Mouse (Mus musculus) gastrocnemius, postnatal 36 days (tissue): ENCODE results near the gene Hoxa3. TPM values are rescaled to one million over a fixed set of nuclear protein-coding genes. Genes with fewer than 3 reads are reported as not detected.

Source experiments
- DNase-seq, 2 experiments: peaks; one replicate each; pipeline ENCODE4 v3.0.0; 2022
- intact Hi-C: fragments of 180-260 bp; cut with DNase I; formaldehyde crosslinking; loops from one replicate; pipeline ENCODE4 v1.15.1; 2025
- total RNA-seq, 2 experiments: library from RNA; stranded (reverse); gene quantifications; 2 replicates each; pipeline ENCODE4 v1.2.3; 2021

Gene Hoxa3
- total RNA-seq, 2 experiments from 2014 or later: 1.9 to 2.2 TPM

- intact Hi-C loops: no loop called here
- DNase-seq: no peak
These were observed 37.3 kb downstream of the Hoxa3 start for GRCm38 (mm10) chr6:52175864-52176263.

GRCm38 (mm10) chr6:52174968-52175751, 38.0 kb downstream of the Hoxa3 start:
- intact Hi-C loops: no loop called here
- DNase-seq: no peak

- no peak for DNase-seq
- intact Hi-C loops: no loop called here
These were observed 39.5 kb downstream of the Hoxa3 start for GRCm38 (mm10) chr6:52173648-52174047.

- intact Hi-C loops: no loop called here
- peak; percentile 62 to 63 for DNase-seq
These were observed 40.6 kb downstream of the Hoxa3 start for GRCm38 (mm10) chr6:52172501-52172900.

GRCm38 (mm10) chr6:52171938-52172337, 41.2 kb downstream of the Hoxa3 start:
- no peak for DNase-seq
- intact Hi-C loops: no loop called here

- intact Hi-C loops: no loop called here
- no peak for DNase-seq
These were observed 41.8 kb downstream of the Hoxa3 start for GRCm38 (mm10) chr6:52171331-52171730.

DNA sequence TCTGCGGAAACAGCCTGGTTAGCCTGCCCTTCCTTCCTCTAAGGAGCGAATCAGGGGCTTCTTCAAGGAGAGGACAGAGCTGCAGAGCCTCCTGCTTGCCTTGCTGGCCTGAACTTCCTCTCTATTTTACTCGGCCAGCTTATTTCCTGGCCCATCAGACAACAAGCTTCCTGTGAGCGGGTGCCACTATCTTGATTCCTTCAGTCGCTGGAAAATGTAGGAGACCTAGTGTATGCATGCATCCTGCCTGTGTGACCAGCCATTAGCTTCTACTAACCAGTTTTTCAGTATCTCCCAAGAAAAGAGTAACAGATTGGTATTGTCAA, 42.3 kb downstream of the Hoxa3 start:
- DNase-seq: no peak
- intact Hi-C loops: no loop called here

DNA sequence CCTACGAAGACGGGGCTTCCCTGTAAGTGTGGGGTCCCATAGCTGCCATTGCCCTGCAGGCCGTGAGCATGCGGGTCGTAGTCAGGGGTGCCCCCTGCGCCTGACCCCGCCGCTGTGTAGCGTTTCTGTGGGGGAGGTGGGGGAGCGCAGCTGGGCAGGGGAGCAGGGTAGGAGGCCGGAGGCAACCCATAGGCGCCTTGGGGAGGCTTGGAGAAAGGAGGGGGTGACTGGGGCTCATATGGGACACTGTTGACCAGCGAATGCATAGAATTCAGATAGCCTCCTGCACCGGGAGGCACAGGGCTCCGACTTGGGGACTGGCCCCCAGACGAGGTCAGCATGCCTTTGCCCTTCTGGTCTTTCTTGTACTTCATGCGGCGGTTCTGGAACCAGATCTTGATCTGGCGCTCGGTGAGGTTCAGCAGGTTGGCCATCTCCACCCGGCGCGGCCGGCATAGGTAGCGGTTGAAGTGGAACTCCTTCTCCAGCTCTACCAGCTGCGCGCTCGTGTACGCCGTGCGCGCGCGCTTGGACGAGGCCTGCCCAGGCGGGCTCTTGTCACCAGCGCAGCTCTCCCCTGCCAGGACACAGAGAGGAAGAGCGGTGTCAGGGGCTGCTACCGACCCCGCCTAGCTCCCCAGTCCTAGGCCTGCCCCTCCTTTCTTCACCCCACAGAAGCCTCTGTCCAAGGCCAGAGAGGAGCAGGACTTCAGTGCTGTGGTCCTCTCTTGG, 42.8 kb downstream of the Hoxa3 start:
- intact Hi-C loops: no loop called here
- DNase-seq: no peak

DNA sequence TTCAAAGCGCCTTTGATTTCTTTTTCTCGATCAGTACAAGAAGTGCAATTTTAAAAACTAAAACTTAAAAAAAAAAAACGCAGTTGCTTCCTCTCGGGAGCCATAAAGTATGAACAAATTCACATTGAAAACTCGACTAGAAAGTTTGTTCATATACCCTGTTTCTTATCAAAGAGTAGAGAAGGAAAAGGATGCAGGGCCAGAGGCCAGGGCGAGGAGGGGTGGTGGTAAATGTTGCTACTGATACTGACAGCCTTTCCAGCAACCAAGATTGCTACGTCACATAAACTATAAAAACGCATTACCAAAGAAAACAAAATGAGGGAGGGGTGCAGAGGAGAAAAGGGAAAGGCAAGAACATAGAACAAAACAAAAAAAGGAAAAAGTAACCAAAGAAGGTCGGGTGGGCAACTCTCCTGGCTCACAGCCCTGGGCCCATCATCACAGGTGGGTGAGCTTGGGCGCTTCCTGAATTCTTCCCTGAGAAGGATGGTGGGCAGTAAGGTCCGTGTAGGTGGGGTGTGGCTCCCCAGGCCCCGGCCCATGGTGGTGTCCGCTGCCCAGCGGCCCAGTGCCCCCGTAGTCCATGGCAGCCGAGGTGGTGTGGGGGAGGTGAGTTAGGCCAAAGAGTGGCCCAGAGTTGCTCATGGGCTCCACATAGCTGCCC, 43.5 kb downstream of the Hoxa3 start:
- DNase-seq: no peak
- intact Hi-C loops: no loop called here

GRCm38 (mm10) chr6:52168191-52169055, 44.7 kb downstream of the Hoxa3 start:
- no peak for DNase-seq
- intact Hi-C loops: no loop called here

DNA sequence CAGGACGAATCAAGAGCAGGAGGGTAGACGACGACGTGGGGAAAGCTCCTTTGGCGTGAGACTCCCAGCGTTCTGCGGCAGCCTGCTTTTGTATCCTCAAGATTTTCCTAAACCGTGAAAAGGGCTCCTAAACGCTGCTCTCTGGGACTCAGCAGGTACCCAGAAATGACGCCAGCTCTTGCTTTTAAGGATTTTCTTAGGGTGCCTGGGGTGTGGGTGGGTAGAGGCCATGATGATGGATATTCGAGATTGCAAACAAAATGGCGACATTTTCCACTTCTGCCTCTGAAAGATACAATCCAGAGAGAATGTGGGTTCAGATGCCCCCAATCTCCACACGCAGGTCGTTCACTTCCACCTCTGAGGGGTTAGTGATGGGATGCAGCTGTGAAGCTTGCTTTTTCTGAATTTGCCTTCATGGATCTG, 45.4 kb downstream of the Hoxa3 start:
- intact Hi-C loops: no loop called here
- DNase-seq: no peak

DNA sequence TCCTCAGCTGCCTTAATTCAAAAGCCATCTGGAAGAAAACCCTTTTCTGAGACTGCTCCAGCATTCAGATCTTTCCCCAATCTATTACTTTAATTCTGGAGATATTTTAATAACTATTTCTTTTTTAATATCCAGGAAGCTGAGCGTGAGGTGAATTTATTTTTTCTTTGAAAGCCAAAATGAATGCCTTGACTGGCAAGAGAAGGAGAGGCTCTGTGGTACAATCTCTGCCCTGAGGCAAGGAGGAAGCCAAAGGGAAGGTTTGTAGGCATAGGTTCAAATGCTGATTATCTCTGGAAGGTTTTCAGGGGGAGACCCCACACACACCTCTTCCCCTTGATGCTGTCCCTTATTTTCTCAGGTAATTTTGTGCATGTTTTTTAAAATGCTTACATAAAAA, 46.0 kb downstream of the Hoxa3 start:
- intact Hi-C loops: no loop called here
- DNase-seq: no peak

DNA sequence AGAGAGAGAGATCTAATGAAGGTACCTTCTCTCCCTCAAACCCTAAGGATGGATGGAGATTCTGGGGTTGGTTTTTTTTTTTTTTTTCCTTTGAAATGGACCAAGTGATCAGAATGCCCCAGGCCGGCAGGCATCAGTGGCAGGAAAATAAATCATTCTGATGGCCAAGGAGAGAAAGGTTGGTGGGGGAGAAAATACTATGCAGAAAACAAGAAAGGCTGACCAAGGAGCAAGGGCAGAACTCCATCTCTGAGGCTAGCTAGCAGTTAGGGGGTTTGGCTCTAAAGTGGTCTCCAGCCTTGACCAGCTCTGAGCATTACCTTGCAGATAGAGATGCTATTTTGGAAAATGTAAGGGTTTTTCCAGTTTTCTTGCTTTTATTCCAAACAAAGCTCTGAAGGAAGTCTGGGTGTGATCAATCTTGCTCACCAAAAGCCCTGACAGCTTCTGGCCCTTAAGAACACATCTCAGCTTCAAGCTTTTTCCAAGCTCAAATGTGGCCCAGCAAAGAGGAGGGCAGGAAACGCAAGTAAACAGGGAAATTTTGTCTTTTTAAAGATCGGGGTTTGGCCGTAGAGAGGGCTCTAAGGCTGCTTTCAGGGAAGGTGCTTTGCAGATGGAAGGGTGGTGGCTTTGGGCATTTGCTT, 46.6 kb downstream of the Hoxa3 start:
- intact Hi-C loops: no loop called here
- no peak for DNase-seq

DNA sequence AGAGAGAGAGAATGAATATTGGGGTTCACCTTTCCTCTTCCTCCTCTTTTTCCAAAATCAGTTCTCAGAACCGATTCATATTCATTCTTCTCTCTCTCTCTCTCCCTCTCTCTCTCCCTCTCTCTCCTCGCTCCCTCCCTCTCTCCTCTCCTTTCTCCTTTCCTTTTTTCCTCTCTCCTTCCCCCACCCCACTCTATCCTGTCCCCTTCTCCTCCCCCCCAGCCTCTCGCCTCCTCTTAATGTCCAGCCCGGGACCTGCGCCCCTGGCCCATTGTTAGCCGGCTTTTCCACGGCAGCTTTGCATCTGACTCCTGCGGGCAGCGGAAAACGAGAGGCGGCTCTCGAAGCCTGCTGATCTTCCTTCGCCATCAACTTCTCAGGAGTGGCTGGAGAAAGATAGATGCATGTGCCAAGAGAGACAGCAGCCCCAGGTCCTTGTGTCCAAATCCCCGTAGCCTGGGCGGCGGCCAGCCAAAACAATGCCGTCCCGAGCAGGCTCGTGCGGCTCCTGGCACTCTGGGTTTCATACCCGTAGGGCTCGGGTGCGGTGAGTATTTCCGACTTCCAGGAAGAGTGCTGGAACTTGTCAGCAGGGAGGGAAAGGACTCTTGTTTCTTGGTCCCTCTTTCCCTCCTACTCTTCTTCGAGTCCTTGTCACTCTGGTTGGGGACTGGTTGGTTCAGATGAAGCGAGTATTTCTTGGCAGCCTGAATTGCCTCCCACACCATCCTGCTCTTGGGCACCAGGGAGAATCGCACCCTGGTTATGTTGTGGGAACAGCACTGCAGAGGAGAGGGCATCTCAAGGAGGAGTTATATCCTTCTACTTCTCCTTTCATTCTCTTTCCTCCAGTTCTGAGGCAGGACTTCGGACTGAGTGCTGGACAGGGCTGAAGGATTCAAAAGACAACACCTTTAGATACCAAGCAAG, 47.4 kb downstream of the Hoxa3 start:
- intact Hi-C loops: no loop called here
- DNase-seq: no peak

DNA sequence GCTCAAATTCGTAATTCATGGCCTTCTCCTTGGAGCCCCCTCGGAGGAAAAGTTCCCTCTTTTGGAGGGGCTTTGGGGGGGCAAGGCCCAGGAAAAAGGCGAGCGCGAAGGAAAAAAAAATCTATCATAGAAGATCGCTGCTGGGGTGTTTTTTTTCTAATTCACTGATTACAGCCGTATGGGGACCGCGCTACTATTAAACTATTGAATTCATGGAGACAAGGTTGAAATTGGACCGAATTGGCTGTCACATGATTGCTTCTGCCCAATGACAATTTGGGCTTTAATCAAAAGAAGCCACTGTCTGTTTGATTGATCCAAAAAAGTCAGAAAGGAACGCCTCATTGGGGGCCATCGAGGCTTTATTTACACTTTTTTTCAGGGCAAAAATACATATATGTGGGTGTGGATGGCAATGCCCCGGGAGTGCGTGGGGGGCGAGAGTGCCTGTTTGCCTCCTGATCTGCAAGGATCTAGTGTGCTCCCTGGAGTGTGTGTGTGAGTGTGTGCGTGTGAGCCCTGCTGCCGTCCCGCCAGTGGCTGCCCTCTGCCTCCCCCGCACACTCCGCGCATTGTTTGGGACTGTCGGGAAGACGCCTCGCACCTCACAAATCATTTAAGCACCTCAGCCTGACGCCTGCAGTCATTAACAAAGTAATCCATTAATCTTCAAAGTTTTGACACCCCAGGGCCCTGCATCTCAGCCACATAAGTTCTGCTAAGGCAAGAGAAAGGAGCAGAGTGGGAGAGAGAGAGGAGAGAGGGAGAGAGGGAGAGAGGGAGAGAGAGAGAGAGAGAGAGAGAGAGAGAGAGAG, 48.3 kb downstream of the Hoxa3 start, which contains the start of gene Hoxa2:
Gene Hoxa2 (minus strand): TSS at position 206 of the 815 bp plus-strand sequence.
- no peak for DNase-seq
- intact Hi-C loops: loop anchor here (5.0 kb wide), 1 partner anchor 42 kb away; the partner anchor contains the start of gene Hoxa6

DNA sequence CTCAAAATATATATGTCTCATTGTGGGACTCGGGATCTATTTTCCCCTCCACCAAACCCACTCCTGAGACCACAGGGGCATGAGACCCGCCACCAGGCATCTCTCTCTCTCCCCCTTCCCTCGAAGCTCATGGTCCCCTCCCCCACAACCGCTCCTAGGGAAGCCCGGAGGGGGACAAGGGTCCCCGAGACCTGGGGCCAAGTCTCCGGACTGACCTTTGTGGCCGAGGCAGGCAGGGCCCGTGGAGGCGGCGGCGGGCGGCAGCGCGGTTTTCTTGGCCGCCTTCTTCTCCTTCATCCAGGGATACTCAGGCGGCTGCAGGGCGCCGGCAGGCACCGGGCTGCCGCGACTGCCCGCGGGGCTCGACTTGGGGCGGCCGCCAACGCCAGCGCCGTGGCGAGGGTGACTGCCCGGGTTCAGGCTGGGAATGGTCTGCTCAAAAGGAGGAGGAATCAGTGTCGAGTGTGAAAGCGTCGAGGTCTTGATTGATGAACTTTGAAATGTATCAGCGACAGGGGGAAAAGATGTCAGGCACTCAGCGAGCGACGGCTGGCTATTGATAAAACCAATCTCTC, 49.0 kb downstream of the Hoxa3 start:
- intact Hi-C loops: loop anchor here (5.0 kb wide), 1 partner anchor 43 kb away; the partner anchor contains the start of gene Hoxa6
- no peak for DNase-seq

- DNase-seq: no peak
- intact Hi-C loops: loop anchor here (5.0 kb wide), 1 partner anchor 44 kb away; the partner anchor contains the start of gene Hoxa6
These were observed 49.6 kb downstream of the Hoxa3 start for GRCm38 (mm10) chr6:52163366-52164031.
